Mouse (Mus musculus) adrenal gland, adult (tissue): ENCODE measurements around the gene Phactr1.

Experiments used
- DNase-seq, 2 experiments: peaks; one replicate each; pipeline ENCODE4 v3.0.0; 2022 to 2023; ENCODE audit warnings: low spot score in 1 of 2; ENCODE audit not compliant: inconsistent age in 2 of 2

The Phactr1 gene

GRCm38 (mm10) chr13:42757654-42758400 lies 77.4 kb downstream of the Phactr1 start:
- no peak for DNase-seq

GRCm38 (mm10) chr13:42759170-42759569 lies 78.7 kb downstream of the Phactr1 start:
- no peak for DNase-seq

- no peak for DNase-seq
Measured at GRCm38 (mm10) chr13:42760907-42761544, 80.6 kb downstream of the Phactr1 start.

GRCm38 (mm10) chr13:42772314-42772713 lies 91.9 kb downstream of the Phactr1 start:
- DNase-seq, result no peak

GRCm38 (mm10) chr13:42774040-42774439 lies 93.6 kb downstream of the Phactr1 start:
- no peak for DNase-seq

- DNase-seq, result no peak
Measured at GRCm38 (mm10) chr13:42782151-42782550, 101.7 kb downstream of the Phactr1 start.

GRCm38 (mm10) chr13:42789221-42789620 lies 108.8 kb downstream of the Phactr1 start:
- no peak for DNase-seq

- DNase-seq, result peak in 1 of 2 experiments; percentile 41
Measured at GRCm38 (mm10) chr13:42792279-42792678, 111.9 kb downstream of the Phactr1 start.

GRCm38 (mm10) chr13:42800523-42800922 lies 120.1 kb downstream of the Phactr1 start:
- no peak for DNase-seq

GRCm38 (mm10) chr13:42804314-42804713 lies 123.9 kb downstream of the Phactr1 start:
- no peak for DNase-seq

GRCm38 (mm10) chr13:42812762-42813161 lies 132.3 kb downstream of the Phactr1 start:
- DNase-seq, result no peak

GRCm38 (mm10) chr13:42818378-42818777 lies 138.0 kb downstream of the Phactr1 start:
- DNase-seq, result peak; percentile 62 to 86

GRCm38 (mm10) chr13:42820513-42820912 lies 140.1 kb downstream of the Phactr1 start:
- DNase-seq, result no peak

GRCm38 (mm10) chr13:42821426-42822106 lies 141.1 kb downstream of the Phactr1 start:
- DNase-seq, result peak; percentile 14 to 48

- DNase-seq, result peak; percentile 70 to 94
Measured at GRCm38 (mm10) chr13:42822545-42822944, 142.1 kb downstream of the Phactr1 start.

GRCm38 (mm10) chr13:42823875-42824274 lies 143.5 kb downstream of the Phactr1 start:
- DNase-seq, result no peak

GRCm38 (mm10) chr13:42826602-42827001 lies 146.2 kb downstream of the Phactr1 start:
- peak; percentile 20 to 76 for DNase-seq

GRCm38 (mm10) chr13:42828978-42829377 lies 148.6 kb downstream of the Phactr1 start:
- peak; percentile 9 to 42 for DNase-seq

GRCm38 (mm10) chr13:42835441-42835840 lies 155.0 kb downstream of the Phactr1 start:
- peak in 1 of 2 experiments; percentile 52 for DNase-seq

GRCm38 (mm10) chr13:42839358-42839757 lies 158.9 kb downstream of the Phactr1 start:
- no peak for DNase-seq

GRCm38 (mm10) chr13:42852086-42852485 lies 171.7 kb downstream of the Phactr1 start:
- no peak for DNase-seq
